Mouse (Mus musculus) heart, embryonic 13.5 days (tissue): ENCODE data around the gene Fitm1. TPM values are rescaled to one million over a fixed set of nuclear protein-coding genes. Genes with fewer than 3 reads are reported as not detected.

Experiments
- ATAC-seq: fragments of 200-750 bp; cut with Nextera tagmentation; 2 replicates; pipeline ENCODE4 v1.8.0; 2017; ENCODE audit warnings: moderate TSS enrichment; ENCODE audit not compliant: insufficient number of reproducible peaks, low FRiP score, low TSS enrichment; ENCODE audit errors: extremely low read depth
- H3K27ac ChIP-seq: fragments of 300-500 bp; sonication (generic); replicated peaks from 2 replicates; pipeline ENCODE4 v1.5.1; 2015; ENCODE audit warnings: moderate library complexity, mild to moderate bottlenecking, inconsistent platforms
- H3K27me3 ChIP-seq: fragments of 300-500 bp; sonication (generic); replicated peaks from 2 replicates; pipeline ENCODE4 v1.6.1; 2015; ENCODE audit warnings: mild to moderate bottlenecking, inconsistent platforms
- H3K36me3 ChIP-seq: fragments of 300-500 bp; sonication (generic); 2 replicates; pipeline ENCODE4 v1.6.1; 2015; ENCODE audit warnings: mild to moderate bottlenecking, inconsistent platforms
- H3K4me1 ChIP-seq: fragments of 300-500 bp; sonication (generic); 2 replicates; pipeline ENCODE4 v1.6.1; 2015; ENCODE audit warnings: inconsistent platforms
- H3K4me2 ChIP-seq: fragments of 300-500 bp; sonication (generic); 2 replicates; pipeline ENCODE4 v1.6.1; 2015; ENCODE audit warnings: inconsistent platforms, mild to moderate bottlenecking, moderate library complexity
- H3K4me3 ChIP-seq: fragments of 300-500 bp; sonication (generic); 2 replicates; pipeline ENCODE4 v1.5.1; 2015; ENCODE audit warnings: moderate library complexity, mild to moderate bottlenecking, inconsistent platforms
- H3K9ac ChIP-seq: fragments of 300-500 bp; sonication (generic); 2 replicates; pipeline ENCODE4 v1.6.1; 2015; ENCODE audit warnings: inconsistent platforms, mild to moderate bottlenecking, moderate library complexity
- H3K9me3 ChIP-seq: fragments of 300-500 bp; sonication (generic); 2 replicates; pipeline ENCODE4 v1.6.1; 2016; ENCODE audit warnings: inconsistent platforms
- WGBS: fragments of 180-500 bp; shearing (Covaris S2); methylation state at CpG from one replicate; pipeline ENCODE4 v1.1.7; 2015; ENCODE audit warnings: mixed read lengths; 5-methylcytosine and 5-hydroxymethylcytosine counted together
- polyA plus RNA-seq: library from polyadenylated mRNA; unstranded; fragments of >200 nt; fragmentation: Nextera tagmentation; extraction: Ambion mirVana; gene quantifications from 2 replicates; pipeline ENCODE4 v1.2.1, GENCODE M21; 2015

Gene Fitm1
- polyA plus RNA-seq, 1 experiment from 2014 or later: 100 TPM

DNA sequence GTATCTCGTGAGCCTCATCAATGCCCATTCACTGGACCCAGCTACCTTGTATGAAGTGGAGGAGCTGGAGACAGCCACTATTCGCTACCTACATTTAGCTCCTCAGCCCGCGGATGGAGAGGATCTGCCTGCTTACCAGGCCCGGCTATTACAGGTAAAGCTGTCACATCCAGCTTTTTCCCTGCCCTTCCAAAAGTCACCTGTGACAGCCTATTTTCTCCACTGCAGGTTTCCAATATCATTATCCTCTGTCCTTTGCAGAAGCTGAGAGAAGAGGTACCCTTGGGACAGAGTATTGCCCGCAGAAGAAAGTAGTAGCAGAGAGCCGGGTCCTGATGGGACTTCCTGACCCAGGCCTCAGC, 27.8 kb downstream of the Fitm1 start, which contains the start of gene Irf9:
Gene Irf9, plus strand, starts transcription at position 301 of the 362 bp plus-strand sequence.
- ATAC-seq: no peak
- H3K4me1 ChIP-seq: peaks cover 17% of the 10 kb centered on the region
- H3K9me3 ChIP-seq: no peaks in the 10 kb centered on the region
- H3K36me3 ChIP-seq: peaks cover 88% of the 10 kb centered on the region
- no peaks in the 10 kb centered on the region for H3K27me3 ChIP-seq
- peak within 1 kb of the TSS; percentile 81 for H3K9ac ChIP-seq
- H3K4me2 ChIP-seq: peak within 1 kb of the TSS; percentile 72
- H3K27ac ChIP-seq: peak within 1 kb of the TSS; percentile 84
- H3K4me3 ChIP-seq: peak within 1 kb of the TSS; percentile 54
- WGBS: 79% methylated on average over 7 of the region's 7 CpGs

DNA sequence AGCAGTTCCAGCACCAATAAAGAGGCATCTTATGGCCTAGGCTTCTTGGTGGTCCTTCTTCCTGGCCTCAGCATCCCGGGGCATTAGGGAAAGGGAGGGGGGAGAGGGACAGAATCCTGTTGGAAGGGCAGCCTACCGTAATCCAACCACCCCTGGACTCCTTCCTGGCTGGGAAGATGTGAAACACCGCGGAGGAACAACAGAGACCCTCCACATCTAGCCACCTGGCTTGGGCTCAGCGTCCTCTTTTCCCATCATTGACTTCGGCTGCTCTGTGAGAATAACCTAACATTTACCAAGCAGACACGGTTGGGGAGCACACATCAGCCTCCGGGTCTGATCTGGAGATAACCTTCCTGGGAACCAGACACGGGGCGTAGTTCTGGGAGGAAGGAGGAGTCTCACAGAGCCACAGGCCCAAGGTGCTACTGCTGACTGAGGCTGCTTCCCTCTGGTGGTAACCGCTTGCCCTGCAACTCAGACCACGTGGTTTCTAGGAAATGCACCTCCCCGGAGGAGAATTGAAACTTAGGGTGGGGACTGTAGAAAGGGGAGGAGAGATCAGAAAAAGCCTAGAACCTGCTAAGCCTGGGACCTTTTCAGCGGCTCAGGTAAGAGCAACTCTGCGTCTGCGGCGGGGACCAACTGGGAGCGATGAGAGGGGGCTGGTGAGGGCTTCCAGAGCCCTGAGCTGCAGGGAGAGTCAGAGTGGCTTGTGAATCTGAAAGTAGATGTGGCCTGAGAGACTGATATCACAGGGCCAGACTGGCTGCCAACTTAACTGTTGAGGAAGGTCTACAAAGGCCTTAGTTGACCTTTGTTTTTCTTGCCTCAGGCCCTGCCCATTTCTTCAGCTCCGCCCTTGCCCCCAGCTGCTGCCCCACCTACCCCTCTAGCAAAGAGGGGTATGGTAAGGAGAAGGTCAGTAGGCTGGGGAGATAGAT, 28.5 kb downstream of the Fitm1 start:
- Histone ChIP-seq H3K27me3 (no peaks in the 10 kb centered on the region), H3K9me3 (no peaks in the 10 kb centered on the region), H3K27ac (peak overlapping the region; percentile 84), H3K4me3 (peak overlapping the region; percentile 54), H3K4me2 (peak overlapping the region; percentile 72), H3K4me1 (peaks cover 17% of the 10 kb centered on the region), H3K9ac (peak overlapping the region; percentile 81), H3K36me3 (peaks cover 88% of the 10 kb centered on the region)
- ATAC-seq: peak; percentile 78
- 14% methylated on average over 19 of the region's 19 CpGs for WGBS

DNA sequence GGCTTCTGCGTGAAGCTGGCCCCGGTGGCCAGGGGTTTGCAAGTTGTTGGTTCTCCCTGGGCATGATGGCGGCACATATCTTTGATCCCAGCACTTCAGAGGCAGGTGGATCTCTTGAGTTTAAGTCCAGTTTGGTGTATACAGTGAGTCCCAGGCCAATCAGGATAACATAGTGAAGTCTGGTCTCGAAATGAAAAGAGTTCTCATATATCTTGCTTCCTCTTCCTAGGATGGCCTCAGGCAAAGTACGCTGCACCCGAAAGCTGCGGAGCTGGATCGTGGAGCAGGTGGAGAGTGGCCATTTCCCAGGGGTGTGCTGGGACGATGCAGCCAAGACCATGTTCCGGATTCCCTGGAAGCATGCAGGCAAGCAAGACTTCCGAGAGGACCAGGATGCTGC, 29.4 kb downstream of the Fitm1 start:
- Histone ChIP-seq H3K27me3 (no peaks in the 10 kb centered on the region), H3K4me1 (peaks cover 17% of the 10 kb centered on the region), H3K36me3 (peaks cover 88% of the 10 kb centered on the region), H3K4me2 (peak overlapping the region; percentile 72), H3K9ac (0 out of 2 replicates have a peak overlapping the region, but pooled peaks have one; percentile 21), H3K9me3 (no peaks in the 10 kb centered on the region), H3K27ac (0 out of 2 replicates have a peak overlapping the region, but pooled peaks have one; percentile 84), H3K4me3 (peak overlapping the region; percentile 54)
- 93% methylated on average over 11 of the region's 11 CpGs for WGBS
- no peak for ATAC-seq

DNA sequence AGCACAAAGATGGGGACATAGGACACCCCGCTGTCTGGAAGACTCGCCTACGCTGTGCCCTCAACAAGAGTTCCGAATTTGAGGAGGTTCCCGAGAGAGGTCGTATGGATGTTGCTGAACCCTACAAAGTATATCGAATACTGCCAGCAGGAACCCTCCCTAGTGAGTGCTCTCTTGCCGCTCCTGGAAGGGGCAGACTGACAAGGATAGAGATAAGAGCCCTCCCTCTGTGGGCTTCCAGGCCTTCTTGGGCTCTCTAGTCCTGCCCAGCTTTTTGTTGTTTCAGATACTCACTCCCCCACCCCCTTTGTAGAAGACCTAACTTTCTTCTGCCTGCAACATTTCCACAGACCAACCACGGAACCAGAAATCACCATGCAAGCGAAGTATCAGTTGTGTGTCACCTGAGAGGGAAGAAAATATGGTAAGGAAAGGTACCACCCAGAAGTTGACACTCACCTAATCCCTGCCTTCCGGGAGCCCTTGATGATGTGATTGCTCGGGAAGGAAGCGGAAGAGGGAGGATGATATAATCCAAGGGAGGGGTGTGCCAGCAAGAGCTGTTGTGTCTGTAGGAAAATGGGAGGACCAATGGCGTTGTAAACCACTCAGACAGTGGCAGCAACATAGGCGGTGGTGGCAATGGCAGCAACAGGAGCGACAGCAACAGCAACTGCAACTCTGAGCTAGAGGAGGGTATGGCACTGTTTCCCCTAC, 30.5 kb downstream of the Fitm1 start:
- H3K36me3 ChIP-seq: peaks cover 86% of the 10 kb centered on the region
- H3K9me3 ChIP-seq: no peaks in the 10 kb centered on the region
- H3K4me2 ChIP-seq: no peak overlapping the region
- H3K27me3 ChIP-seq: no peaks in the 10 kb centered on the region
- WGBS: 73% methylated on average over 16 of the region's 16 CpGs
- no peak overlapping the region for H3K4me3 ChIP-seq
- peaks cover 17% of the 10 kb centered on the region for H3K4me1 ChIP-seq
- no peak for ATAC-seq
- H3K27ac ChIP-seq: no peak overlapping the region
- H3K9ac ChIP-seq: 0 out of 2 replicates have a peak overlapping the region, but pooled peaks have one; percentile 37

DNA sequence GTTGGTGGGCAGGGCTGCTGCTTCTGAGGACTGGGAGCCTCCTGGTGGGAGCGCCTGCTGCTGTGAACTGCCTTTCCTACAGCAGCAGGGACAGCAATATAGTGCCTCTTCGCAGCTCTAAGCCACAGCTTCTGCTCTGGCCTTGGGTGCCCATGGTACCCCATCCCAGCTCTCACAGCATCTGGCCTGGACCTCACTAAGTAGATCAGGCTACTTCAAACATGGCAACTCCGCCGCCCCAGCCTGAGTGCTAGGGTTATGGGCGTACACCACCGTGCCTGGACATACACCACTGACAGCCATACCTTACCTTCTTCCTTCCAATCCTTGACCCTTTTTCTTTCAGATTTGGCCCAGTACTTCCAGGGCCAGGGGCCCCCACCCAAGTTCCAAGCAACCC, 32.9 kb downstream of the Fitm1 start:
- no peak overlapping the region for H3K27ac ChIP-seq
- 92% methylated on average over 6 of the region's 6 CpGs for WGBS
- no peaks in the 10 kb centered on the region for H3K27me3 ChIP-seq
- H3K4me2 ChIP-seq: no peak overlapping the region
- no peaks in the 10 kb centered on the region for H3K9me3 ChIP-seq
- no peak for ATAC-seq
- H3K4me3 ChIP-seq: no peak overlapping the region
- no peak overlapping the region for H3K9ac ChIP-seq
- peaks cover 29% of the 10 kb centered on the region for H3K4me1 ChIP-seq
- peaks cover 61% of the 10 kb centered on the region for H3K36me3 ChIP-seq

DNA sequence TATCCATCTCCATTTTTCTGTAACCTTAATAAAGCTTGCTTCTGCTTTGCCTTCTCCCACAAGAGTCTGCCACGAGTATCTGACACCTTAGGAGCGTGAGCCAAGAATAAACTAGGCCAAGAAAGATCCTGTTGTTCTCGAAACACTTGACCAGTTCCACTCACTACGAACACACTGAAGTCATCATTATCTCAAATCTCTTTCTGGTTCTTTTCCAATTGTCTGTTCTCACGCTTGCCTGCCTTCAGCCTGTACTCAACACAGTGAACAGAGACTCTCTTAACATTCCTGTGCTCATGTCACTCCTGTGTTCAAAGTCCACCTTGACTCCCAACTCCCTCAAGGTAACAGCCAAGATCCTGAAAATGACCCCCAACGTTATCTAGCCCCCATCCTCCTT, 37.9 kb downstream of the Fitm1 start:
- WGBS: 24% methylated on average over 6 of the region's 6 CpGs
- Histone ChIP-seq H3K27me3 (no peaks in the 10 kb centered on the region), H3K9ac (no peak overlapping the region), H3K4me1 (peaks cover 30% of the 10 kb centered on the region), H3K4me3 (no peak overlapping the region), H3K27ac (no peak overlapping the region), H3K9me3 (no peaks in the 10 kb centered on the region), H3K36me3 (peaks cover 23% of the 10 kb centered on the region), H3K4me2 (no peak overlapping the region)
- no peak for ATAC-seq

DNA sequence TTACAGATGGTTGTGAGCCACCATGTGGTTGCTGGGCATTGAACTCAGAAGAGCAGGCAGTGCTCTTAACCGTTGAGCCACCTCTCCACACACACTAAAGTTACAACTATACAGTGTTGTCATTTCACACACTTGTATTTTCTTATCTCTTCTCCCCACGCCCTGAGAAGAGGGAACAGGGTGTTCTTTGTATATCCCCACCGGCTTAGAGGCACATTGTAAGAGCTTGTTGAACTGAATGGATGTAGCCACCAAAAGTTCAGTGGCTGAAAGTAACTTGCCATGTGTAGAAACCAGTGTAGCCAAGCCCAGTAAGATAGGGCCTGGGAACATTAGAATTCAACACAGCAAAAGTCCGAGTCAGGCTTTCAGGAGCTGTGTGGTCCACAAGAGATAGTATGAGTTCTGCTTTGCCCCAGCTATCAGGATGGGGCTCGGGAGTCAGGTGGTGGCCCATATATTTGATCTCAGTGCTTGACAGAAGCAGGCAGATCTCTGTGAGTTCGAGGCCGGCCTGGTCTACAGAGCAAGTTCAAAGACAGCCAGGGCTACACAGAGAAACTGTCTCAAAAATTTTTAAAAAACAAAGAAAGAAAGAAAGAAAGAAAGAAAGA, 39.3 kb downstream of the Fitm1 start:
- no peak overlapping the region for H3K27ac ChIP-seq
- no peaks in the 10 kb centered on the region for H3K27me3 ChIP-seq
- H3K9me3 ChIP-seq: no peaks in the 10 kb centered on the region
- no peak overlapping the region for H3K9ac ChIP-seq
- H3K36me3 ChIP-seq: peaks cover 10% of the 10 kb centered on the region
- H3K4me1 ChIP-seq: peaks cover 36% of the 10 kb centered on the region
- H3K4me2 ChIP-seq: no peak overlapping the region
- H3K4me3 ChIP-seq: no peak overlapping the region
- WGBS: 48% methylated on average over 7 of the region's 7 CpGs
- no peak for ATAC-seq

DNA sequence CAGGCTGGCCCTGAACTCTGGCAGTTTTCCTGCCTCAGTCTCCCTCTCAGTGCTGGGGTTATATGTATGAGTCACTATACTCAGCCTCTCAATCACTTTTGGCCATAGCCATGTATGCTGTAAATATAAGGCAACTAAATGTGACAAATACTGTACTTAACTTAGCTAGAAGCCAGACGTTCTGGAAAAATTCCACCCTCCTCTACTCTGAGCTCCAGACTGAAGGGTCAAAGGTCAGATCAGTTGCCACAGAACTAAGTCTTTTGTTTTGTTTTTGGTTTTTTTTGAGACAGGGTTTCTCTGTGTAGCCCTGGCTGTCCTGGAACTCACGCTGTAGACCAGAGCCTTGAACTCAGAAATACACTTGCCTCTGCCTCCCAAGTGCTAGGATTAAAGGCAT, 40.5 kb downstream of the Fitm1 start:
- 59% methylated on average over 2 of the region's 2 CpGs for WGBS
- Histone ChIP-seq H3K9ac (no peak overlapping the region), H3K27ac (no peak overlapping the region), H3K4me1 (peaks cover 36% of the 10 kb centered on the region), H3K36me3 (no peaks in the 10 kb centered on the region), H3K9me3 (no peaks in the 10 kb centered on the region), H3K27me3 (no peaks in the 10 kb centered on the region), H3K4me2 (no peak overlapping the region), H3K4me3 (no peak overlapping the region)
- no peak for ATAC-seq

DNA sequence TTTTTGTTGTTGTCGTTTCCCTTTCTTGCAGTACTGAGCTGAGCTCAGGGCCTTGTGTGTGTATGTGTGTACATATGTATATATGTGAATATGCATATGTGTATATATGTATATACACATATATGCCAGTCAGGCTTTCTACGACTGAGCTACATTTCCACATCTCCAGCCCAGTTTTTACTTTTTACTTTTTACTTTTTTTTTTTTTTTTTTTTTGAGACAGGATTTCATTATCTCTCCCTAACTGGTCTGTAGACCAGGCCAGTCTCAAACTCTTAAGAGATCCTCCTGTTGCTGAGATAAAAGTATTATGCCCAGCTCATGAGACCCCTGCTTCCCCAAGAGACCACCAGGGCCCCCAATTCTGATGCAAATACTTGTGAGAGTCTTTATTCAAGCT, 41.4 kb downstream of the Fitm1 start:
- Histone ChIP-seq H3K27me3 (no peaks in the 10 kb centered on the region), H3K4me3 (no peak overlapping the region), H3K9me3 (no peaks in the 10 kb centered on the region), H3K27ac (peak overlapping the region; percentile 42), H3K4me1 (peaks cover 36% of the 10 kb centered on the region), H3K36me3 (no peaks in the 10 kb centered on the region), H3K4me2 (no peak overlapping the region), H3K9ac (no peak overlapping the region)
- no peak for ATAC-seq
- 81% methylated on average over 2 of the region's 2 CpGs for WGBS

DNA sequence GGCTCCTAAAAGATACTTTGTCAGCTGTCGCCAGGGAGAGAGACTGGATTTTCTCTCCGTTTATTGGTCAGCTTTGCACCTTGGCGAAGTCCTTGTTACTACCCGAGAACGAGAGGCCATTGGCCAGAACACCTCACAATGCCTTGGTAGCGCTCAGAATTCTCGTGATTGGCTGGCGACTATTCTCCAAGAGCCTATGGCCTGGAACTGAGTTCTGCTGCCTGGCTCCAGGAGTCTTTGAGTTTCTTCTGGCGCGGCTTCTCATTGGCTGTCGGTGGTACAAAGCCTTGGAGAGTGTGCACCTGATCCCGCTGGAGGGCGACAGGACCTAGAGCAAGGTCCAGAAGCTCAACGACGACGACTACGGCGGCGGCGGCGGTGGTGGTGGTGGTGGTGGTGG, 42.4 kb downstream of the Fitm1 start, which contains the start of gene Rec8:
Gene Rec8, plus strand, starts transcription at position 216 of the 400 bp plus-strand sequence.
- H3K27me3 ChIP-seq: no peaks in the 10 kb centered on the region
- H3K27ac ChIP-seq: peak within 1 kb of the TSS; percentile 42
- H3K9ac ChIP-seq: peak within 1 kb of the TSS; percentile 73
- no peaks in the 10 kb centered on the region for H3K9me3 ChIP-seq
- peak; percentile 73 for ATAC-seq
- H3K4me2 ChIP-seq: peak within 1 kb of the TSS; percentile 66
- peaks cover 29% of the 10 kb centered on the region for H3K4me1 ChIP-seq
- peak within 1 kb of the TSS; percentile 46 for H3K4me3 ChIP-seq
- H3K36me3 ChIP-seq: peaks cover 2% of the 10 kb centered on the region; the same call in 1 of the 2 replicates
- WGBS: 12% methylated on average over 21 of the region's 21 CpGs
